Mouse (Mus musculus) heart, postnatal 0 days (tissue): ENCODE results near the gene Trappc10. TPM values are rescaled to one million over a fixed set of nuclear protein-coding genes. Genes with fewer than 3 reads are reported as not detected.
A peak's percentile ranks its signal among the peaks of the same experiment; 100 is the strongest.

Experiments
- ATAC-seq: fragments of 200-750 bp; cut with Nextera tagmentation; 2 replicates; pipeline ENCODE4 v1.8.0; 2017; ENCODE audit warnings: low read depth, moderate number of reproducible peaks, moderate library complexity; ENCODE audit not compliant: insufficient read depth
- DNase-seq: peaks from one replicate; pipeline ENCODE4 v3.0.0-alpha.2; 2016; ENCODE audit warnings: low spot score
- H3K27ac ChIP-seq: fragments of 300-500 bp; sonication (generic); 2 replicates; pipeline ENCODE4 v1.5.1; 2014; ENCODE audit warnings: low read depth, mild to moderate bottlenecking
- H3K27me3 ChIP-seq: fragments of 300-500 bp; sonication (generic); 2 replicates; pipeline ENCODE4 v1.6.1; 2014; ENCODE audit warnings: low read length, mixed read lengths; ENCODE audit not compliant: control insufficient read depth, insufficient read depth
- H3K36me3 ChIP-seq: fragments of 300-500 bp; sonication (generic); replicated peaks from 2 replicates; pipeline ENCODE4 v1.6.1; 2014; ENCODE audit warnings: low read length, mixed read lengths; ENCODE audit not compliant: control insufficient read depth, insufficient read depth
- H3K4me1 ChIP-seq: fragments of 300-500 bp; sonication (generic); 2 replicates; pipeline ENCODE4 v1.6.1; 2014; ENCODE audit warnings: antibody characterized with exemption; ENCODE audit not compliant: control insufficient read depth, insufficient read depth
- H3K4me2 ChIP-seq: fragments of 300-500 bp; sonication (generic); 2 replicates; pipeline ENCODE4 v1.6.1; 2014; ENCODE audit warnings: low read depth, mild to moderate bottlenecking, low read length, moderate library complexity
- H3K4me3 ChIP-seq: fragments of 300-500 bp; sonication (generic); 2 replicates; pipeline ENCODE4 v1.5.1; 2014; ENCODE audit warnings: low read depth, low read length
- H3K9ac ChIP-seq: fragments of 300-500 bp; sonication (generic); replicated peaks from 2 replicates; pipeline ENCODE4 v1.6.1; 2014; ENCODE audit warnings: low read depth, low read length, mixed read lengths
- H3K9me3 ChIP-seq: fragments of 300-500 bp; sonication (generic); replicated peaks from 2 replicates; pipeline ENCODE4 v1.6.1; 2016; ENCODE audit warnings: low read length; ENCODE audit not compliant: control insufficient read depth
- CTCF ChIP-seq: IDR thresholded peaks from 2 replicates; pipeline ENCODE4 v1.5.1; 2016; ENCODE audit warnings: antibody characterized with exemption, control low read depth, low read depth
- EP300 ChIP-seq: IDR thresholded peaks from 2 replicates; pipeline ENCODE4 v1.6.1; 2016; ENCODE audit warnings: antibody characterized with exemption, low read depth
- WGBS: fragments of 180-500 bp; shearing (Covaris S2); extraction: QIAGEN DNeasy Blood & Tissue Kit; methylation state at CpG from one replicate; pipeline ENCODE4 v1.1.7; 2014; 5-methylcytosine and 5-hydroxymethylcytosine counted together
- polyA plus RNA-seq: library from polyadenylated mRNA; unstranded; fragments of >200 nt; fragmentation: Nextera tagmentation; extraction: Ambion mirVana; gene quantifications from 2 replicates; pipeline ENCODE4 v1.2.1, GENCODE M21; 2015
- total RNA-seq: library from RNA; depleted of rRNA; stranded (reverse); fragments of >200 nt; gene quantifications from 2 replicates; pipeline ENCODE4 v1.2.3, GENCODE M21; 2014; ENCODE audit warnings: low replicate concordance

Trappc10 gene
- total and polyA plus RNA-seq, 2 experiments from 2014 or later = 13.2 to 51.0 TPM

DNA sequence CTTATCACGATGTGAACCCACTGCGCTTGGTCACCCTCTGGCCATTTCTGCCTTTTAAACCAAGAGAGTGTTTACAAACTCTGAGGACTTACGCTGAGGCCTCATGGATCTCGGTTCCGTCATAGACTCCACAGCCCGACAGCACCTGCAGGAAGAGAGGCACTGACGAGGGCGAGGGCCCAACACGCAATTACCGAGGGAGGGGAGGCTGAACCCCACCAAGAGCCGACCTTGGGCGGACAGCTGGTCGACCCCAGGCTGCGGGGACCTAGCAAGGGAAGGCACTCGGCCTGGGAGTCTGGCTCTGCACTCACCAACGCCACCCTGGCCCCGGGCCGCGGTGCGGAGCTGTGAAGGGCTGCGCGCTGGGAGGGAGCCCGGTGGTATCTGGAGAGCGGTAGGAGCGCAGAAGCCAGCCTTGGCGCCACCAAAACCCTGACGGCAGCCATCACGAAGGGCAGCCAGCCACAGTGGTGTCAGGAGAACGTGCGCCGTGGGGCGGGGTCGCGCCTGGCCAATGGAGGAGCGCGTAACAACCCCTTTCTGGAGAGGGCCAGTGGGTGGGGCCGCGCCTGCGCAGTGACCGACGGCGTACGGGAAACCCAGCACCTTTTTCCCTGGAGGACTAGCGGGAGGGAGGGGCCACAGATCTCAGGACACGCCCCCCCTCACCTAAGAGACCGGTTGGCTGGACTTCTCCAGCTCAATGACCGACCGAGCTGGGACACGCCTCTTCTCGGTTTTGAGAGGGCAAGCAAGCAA is 75.0 kb downstream of the Trappc10 start, which contains the start of gene D10Jhu81e:
TSS of gene D10Jhu81e (minus strand) at position 502 of the 762 bp plus-strand sequence.
- Histone ChIP-seq H3K9ac (peak within 1 kb of the TSS; percentile 79), H3K27ac (peak within 1 kb of the TSS; percentile 86), H3K36me3 (peaks cover 70% of the 10 kb centered on the region), H3K27me3 (no peaks in the 10 kb centered on the region), H3K4me2 (peak within 1 kb of the TSS; percentile 87), H3K4me1 (peaks cover 11% of the 10 kb centered on the region; the same call in 1 of the 2 replicates), H3K4me3 (peak within 1 kb of the TSS; percentile 79), H3K9me3 (no peaks in the 10 kb centered on the region)
- peak; percentile 95 for DNase-seq
- under 1% methylated on average over 50 of the region's 50 CpGs for WGBS
- ATAC-seq = peak; percentile 98
- no peak for TF ChIP-seq EP300
- TF ChIP-seq CTCF = no peak

DNA sequence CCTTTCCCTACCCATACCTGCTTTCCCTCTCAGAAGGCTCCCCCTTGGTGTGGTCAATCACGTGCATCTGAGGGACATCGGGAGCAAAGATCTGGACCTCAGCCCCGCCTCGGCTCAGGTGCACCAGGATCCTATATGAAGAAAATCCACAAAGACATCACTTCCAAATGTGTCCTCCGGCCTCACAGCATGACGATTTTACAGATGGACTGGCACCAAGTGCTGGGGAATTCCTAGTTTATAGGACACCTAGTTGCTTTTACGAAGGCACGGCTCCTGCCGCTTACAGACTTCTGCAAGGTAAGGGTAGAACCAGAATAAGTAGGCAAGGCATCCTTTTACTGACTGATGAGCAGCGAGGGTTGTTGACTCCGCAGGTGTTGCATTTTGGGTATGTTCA is 75.6 kb downstream of the Trappc10 start:
- Histone ChIP-seq H3K4me1 (peaks cover 11% of the 10 kb centered on the region; the same call in 1 of the 2 replicates), H3K27ac (peak overlapping the region; percentile 86; the same call in 1 of the 2 replicates), H3K36me3 (peaks cover 67% of the 10 kb centered on the region), H3K9ac (peak overlapping the region; percentile 79), H3K27me3 (no peaks in the 10 kb centered on the region), H3K4me2 (peak overlapping the region; percentile 87), H3K4me3 (peak overlapping the region; percentile 79), H3K9me3 (no peaks in the 10 kb centered on the region)
- WGBS = 76% methylated on average over 11 of the region's 11 CpGs
- no peak for DNase-seq
- TF ChIP-seq CTCF = no peak
- TF ChIP-seq EP300 = no peak
- ATAC-seq = no peak

DNA sequence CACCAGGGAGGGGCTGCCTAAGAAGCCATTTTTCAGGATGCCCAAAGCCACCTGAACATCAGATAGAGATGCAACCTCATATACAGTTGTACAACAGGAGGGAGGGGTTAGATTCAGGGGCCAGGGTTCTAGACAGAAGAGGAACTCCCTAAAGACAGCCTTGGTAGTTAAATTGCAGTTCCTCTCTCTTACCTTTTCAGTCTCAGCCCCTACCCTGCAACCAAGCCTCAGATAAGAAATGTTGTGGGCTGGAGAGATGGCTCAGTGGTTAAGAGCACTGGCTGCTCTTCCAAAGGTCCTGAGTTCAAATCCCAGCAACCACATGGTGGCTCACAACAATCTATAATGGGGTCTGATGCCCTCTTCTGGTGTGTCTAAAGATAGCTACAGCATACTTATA is 76.7 kb downstream of the Trappc10 start:
- H3K9me3 ChIP-seq = no peaks in the 10 kb centered on the region
- DNase-seq (no peak), ATAC-seq (no peak)
- H3K27ac ChIP-seq = no peak overlapping the region
- H3K27me3 ChIP-seq = no peaks in the 10 kb centered on the region
- H3K9ac ChIP-seq = no peak overlapping the region
- H3K4me2 ChIP-seq = no peak overlapping the region
- H3K36me3 ChIP-seq = peaks cover 66% of the 10 kb centered on the region
- no peak overlapping the region for H3K4me3 ChIP-seq
- peaks cover 11% of the 10 kb centered on the region; the same call in 1 of the 2 replicates for H3K4me1 ChIP-seq
- no peak for TF ChIP-seq CTCF
- TF ChIP-seq EP300 = no peak

DNA sequence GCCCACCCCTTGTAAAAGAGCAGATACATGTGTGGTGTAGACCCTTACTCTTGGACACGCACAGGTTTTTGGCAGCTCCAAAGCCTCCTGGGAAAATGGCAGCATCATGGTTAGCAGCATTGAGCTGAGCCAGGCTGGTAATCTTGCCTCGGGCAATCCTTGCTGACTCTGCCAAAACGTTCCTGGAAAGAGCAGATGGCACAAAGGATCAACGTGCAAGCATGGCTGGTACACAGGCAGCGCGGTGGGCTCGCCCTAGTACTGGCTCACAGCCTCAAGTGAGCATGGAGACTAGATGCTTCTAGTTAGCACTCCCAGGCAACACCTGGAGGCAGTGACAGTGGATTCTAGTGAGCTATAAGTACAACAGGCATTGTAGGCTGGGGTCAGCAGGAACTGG is 77.1 kb downstream of the Trappc10 start:
- no peak overlapping the region for H3K27ac ChIP-seq
- 87% methylated on average over 7 of the region's 7 CpGs for WGBS
- peaks cover 11% of the 10 kb centered on the region; the same call in 1 of the 2 replicates for H3K4me1 ChIP-seq
- no peaks in the 10 kb centered on the region for H3K27me3 ChIP-seq
- peaks cover 66% of the 10 kb centered on the region for H3K36me3 ChIP-seq
- no peak for ATAC-seq
- H3K4me3 ChIP-seq = no peak overlapping the region
- TF ChIP-seq EP300 (no peak), CTCF (no peak)
- no peaks in the 10 kb centered on the region for H3K9me3 ChIP-seq
- H3K9ac ChIP-seq = no peak overlapping the region
- H3K4me2 ChIP-seq = no peak overlapping the region
- DNase-seq = no peak

DNA sequence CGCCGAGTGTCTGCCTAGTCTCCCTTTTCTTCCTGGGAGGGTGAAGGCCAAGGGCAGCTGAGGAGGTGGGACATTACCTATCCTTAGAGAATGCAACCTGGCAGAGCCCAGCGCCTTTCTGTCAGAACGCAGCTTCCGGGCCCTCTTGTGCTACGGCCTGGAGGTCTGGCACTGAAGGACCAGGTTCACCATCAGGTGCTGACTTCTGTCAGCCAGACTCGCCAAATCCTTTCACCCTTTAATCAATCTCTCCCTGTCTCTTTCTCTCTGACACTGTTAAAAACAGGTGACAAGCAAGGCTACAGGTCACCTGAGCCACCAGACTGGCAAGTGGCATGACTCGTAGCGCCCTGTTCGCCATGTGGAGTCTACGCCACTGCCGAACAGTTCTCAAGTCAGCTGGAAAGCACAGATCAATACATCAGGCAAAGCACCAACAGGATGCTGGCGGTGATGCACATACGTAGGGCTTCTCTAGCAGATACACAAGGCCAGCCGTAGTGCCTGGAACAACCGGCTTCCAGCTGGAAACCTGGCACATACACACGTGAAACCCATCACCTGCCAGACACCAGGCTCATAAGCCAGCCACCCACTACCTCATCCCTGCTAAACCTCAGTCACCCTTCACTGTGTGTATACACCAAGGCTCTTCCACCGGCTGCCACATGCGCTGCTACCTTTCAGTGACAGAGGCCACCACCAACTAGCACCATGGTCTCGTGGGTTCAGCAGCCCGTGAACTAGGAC is 79.0 kb downstream of the Trappc10 start:
- TF ChIP-seq EP300 = no peak
- TF ChIP-seq CTCF = no peak
- H3K27ac ChIP-seq = no peak overlapping the region
- H3K4me2 ChIP-seq = no peak overlapping the region
- H3K27me3 ChIP-seq = no peaks in the 10 kb centered on the region
- ATAC-seq (no peak), DNase-seq (no peak)
- no peak overlapping the region for H3K9ac ChIP-seq
- WGBS = 90% methylated on average over 21 of the region's 21 CpGs
- H3K4me1 ChIP-seq = peaks cover 11% of the 10 kb centered on the region; the same call in 1 of the 2 replicates
- peaks cover 57% of the 10 kb centered on the region for H3K36me3 ChIP-seq
- H3K4me3 ChIP-seq = no peak overlapping the region
- H3K9me3 ChIP-seq = no peaks in the 10 kb centered on the region
